Mouse (Mus musculus): ENCODE data around the gene Bud23.
A peak's percentile ranks its signal among the peaks of the same experiment; 100 is the strongest.

DNA sequence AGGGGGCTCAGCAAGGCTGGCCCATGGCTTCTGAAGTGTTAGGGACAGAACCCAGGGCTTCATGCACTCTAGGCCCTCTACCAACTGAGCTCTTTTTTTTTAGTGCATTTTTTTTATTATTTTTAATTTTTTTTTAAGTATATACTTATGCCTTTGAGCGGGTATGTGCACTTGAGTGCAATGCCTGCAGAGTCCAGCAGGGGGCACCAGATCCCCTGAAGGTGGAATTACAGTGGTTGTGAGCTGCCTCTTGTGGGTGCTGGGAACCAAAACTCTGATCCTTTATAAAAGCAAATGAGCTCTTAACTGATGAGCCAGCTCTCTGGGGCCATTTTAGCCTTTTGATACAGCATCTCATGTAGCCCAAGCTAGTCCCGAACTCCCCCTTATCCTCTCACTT, 30.2 kb downstream of the Bud23 start:
- TF ChIP-seq CTCF (IDR thresholded peaks at IDR 0.05; ENCODE audit: low read depth): peak; percentile 59
- TF ChIP-seq EP300 (IDR thresholded peaks at IDR 0.05; ENCODE audit: low read depth): no peak
